Mouse (Mus musculus): ENCODE results near the gene Samm50.

Gene Samm50

GRCm38 (mm10) chr15:84235646-84236045 is 43.6 kb downstream of the Samm50 start:
- in situ Hi-C loops (cut with MboI, MseI), result no loop called here

- in situ Hi-C loops (cut with MboI, MseI), result no loop called here
These were observed 46.5 kb downstream of the Samm50 start for GRCm38 (mm10) chr15:84238552-84238951.

GRCm38 (mm10) chr15:84238991-84239401 is 47.0 kb downstream of the Samm50 start:
- in situ Hi-C loops (cut with MboI, MseI), result no loop called here

GRCm38 (mm10) chr15:84241520-84241919 is 49.5 kb downstream of the Samm50 start:
- in situ Hi-C loops (cut with MboI, MseI), result no loop called here

- in situ Hi-C loops (cut with MboI, MseI), result no loop called here
These were observed 53.1 kb downstream of the Samm50 start for GRCm38 (mm10) chr15:84245104-84245503.

GRCm38 (mm10) chr15:84246195-84246594 is 54.2 kb downstream of the Samm50 start:
- in situ Hi-C loops (cut with MboI, MseI), result no loop called here

GRCm38 (mm10) chr15:84247309-84247708 is 55.3 kb downstream of the Samm50 start:
- in situ Hi-C loops (cut with MboI, MseI), result no loop called here

GRCm38 (mm10) chr15:84251227-84251626 is 59.2 kb downstream of the Samm50 start:
- in situ Hi-C loops (cut with MboI, MseI), result no loop called here

GRCm38 (mm10) chr15:84252645-84253044 is 60.6 kb downstream of the Samm50 start:
- in situ Hi-C loops (cut with MboI, MseI), result no loop called here

GRCm38 (mm10) chr15:84253757-84254156 is 61.7 kb downstream of the Samm50 start:
- in situ Hi-C loops (cut with MboI, MseI), result no loop called here

- in situ Hi-C loops (cut with MboI, MseI), result no loop called here
These were observed 62.3 kb downstream of the Samm50 start for GRCm38 (mm10) chr15:84254387-84254786.

GRCm38 (mm10) chr15:84256254-84256850 is 64.3 kb downstream of the Samm50 start:
- in situ Hi-C loops (cut with MboI, MseI), result no loop called here

- in situ Hi-C loops (cut with MboI, MseI), result no loop called here
These were observed 64.8 kb downstream of the Samm50 start for GRCm38 (mm10) chr15:84256864-84257263.

GRCm38 (mm10) chr15:84258602-84259355 is 66.7 kb downstream of the Samm50 start:
- in situ Hi-C loops (cut with MboI, MseI), result no loop called here

- in situ Hi-C loops (cut with MboI, MseI), result no loop called here
These were observed 68.2 kb downstream of the Samm50 start for GRCm38 (mm10) chr15:84260123-84260822.

GRCm38 (mm10) chr15:84262630-84263029 is 70.6 kb downstream of the Samm50 start:
- in situ Hi-C loops (cut with MboI, MseI), result no loop called here

GRCm38 (mm10) chr15:84263573-84263972 is 71.5 kb downstream of the Samm50 start:
- in situ Hi-C loops (cut with MboI, MseI), result no loop called here

- in situ Hi-C loops (cut with MboI, MseI), result no loop called here
These were observed 73.1 kb downstream of the Samm50 start for GRCm38 (mm10) chr15:84265141-84265540.

GRCm38 (mm10) chr15:84266290-84266689 is 74.2 kb downstream of the Samm50 start:
- in situ Hi-C loops (cut with MboI, MseI), result no loop called here

Data from T-helper 1 cell (primary cell).